Mouse (Mus musculus): Measurements from ENCODE around the gene Zfp189. TPM values are rescaled to one million over a fixed set of nuclear protein-coding genes. Genes with fewer than 3 reads are reported as not detected.
"Not testable (repeated sequence)": the region's sequence is repeated elsewhere in the genome, so short reads cannot be mapped to it uniquely, and the experiment has no call there.

The Zfp189 gene
- total RNA-seq (2017): 5.3 and 6.4 TPM in 2 replicates

- ATAC-seq (ENCODE audit: extremely low read depth, insufficient number of reproducible peaks, low FRiP score, poor library complexity, severe bottlenecking): peak; percentile 99
Observed at GRCm38 (mm10) chr4:49520572-49521340, at the start of gene Zfp189, which contains the start of gene Mrpl50. Gene Zfp189 (plus strand): TSS chr4:49521176. Gene Mrpl50 (minus strand): TSS chr4:49521093.

DNA sequence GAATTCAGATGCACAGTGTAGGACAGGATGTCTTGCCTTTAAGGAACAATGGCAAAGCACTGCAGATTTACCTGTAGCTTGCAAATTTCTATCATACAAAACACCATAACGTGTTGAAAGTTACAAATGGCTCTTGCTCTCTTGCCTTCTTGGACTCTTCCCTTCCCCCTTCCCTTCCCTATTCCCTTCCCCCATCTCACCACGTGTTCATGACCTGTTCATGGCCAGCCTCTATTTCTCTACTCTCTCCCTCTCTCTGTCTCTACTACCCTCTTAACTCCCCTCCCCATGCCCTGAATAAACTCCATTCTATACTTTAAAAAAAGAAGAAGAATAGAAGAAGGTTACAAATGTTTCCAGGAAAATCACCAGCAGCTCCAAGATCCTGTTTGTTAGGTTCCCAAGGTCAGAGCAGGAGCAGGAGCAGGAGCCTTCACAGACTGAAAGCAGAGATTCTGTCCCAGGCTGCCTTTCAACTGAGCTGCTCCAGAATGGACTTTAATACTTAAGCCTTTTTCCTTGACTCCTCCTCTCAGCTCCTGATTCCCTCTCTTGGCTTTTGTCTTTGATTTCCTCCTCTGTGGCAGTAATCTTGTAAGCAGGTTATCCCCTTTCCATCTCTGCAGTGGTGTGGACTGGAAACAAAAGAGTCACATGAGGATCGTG is 47.4 kb upstream of the Zfp189 start, which contains the start of gene Acnat1:
TSS of gene Acnat1 (minus strand) at position 478 of the 666 bp plus-strand sequence.
- ATAC-seq (ENCODE audit: extremely low read depth, insufficient number of reproducible peaks, low FRiP score, poor library complexity, severe bottlenecking): no peak

GRCm38 (mm10) chr4:49474583-49474982 is 46.4 kb upstream of the Zfp189 start:
- ATAC-seq (ENCODE audit: extremely low read depth, insufficient number of reproducible peaks, low FRiP score, poor library complexity, severe bottlenecking): no peak

- ATAC-seq (ENCODE audit: extremely low read depth, insufficient number of reproducible peaks, low FRiP score, poor library complexity, severe bottlenecking): no peak
Observed at GRCm38 (mm10) chr4:49478118-49478877, 42.7 kb upstream of the Zfp189 start.

- ATAC-seq (ENCODE audit: extremely low read depth, insufficient number of reproducible peaks, low FRiP score, poor library complexity, severe bottlenecking): not testable (repeated sequence)
Observed at GRCm38 (mm10) chr4:49479035-49479434, 41.9 kb upstream of the Zfp189 start.

DNA sequence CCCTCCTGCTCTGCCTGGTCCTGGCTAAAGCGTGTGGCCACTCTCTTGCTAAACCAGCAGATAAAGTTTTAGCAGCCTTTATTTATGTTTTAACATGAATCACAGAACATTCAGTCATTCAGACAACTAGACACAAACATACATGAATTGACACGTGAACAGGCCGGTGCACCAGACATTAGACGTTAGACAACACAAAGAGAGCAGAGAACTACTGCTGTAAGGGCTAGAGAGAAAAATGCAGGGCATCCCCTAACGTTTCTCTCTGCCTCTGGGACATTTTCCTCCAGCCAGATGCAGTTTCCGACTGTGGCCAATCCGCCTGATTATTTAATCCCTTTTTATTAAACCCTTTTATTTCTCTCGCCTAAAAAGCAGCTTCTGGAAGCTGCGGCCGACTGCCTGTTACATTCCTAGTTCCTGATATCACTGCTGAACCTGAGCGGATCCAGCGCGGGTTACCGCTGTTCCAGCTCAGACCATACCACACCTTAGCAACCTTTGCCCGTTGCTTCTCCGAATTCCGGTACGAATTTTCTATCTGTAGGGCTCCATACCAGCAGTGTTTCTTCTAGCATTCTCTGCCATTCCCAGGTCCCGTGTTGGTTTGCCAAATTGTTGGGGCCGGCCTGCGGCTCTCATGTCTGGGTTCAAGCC is 40.7 kb upstream of the Zfp189 start:
- ATAC-seq (ENCODE audit: extremely low read depth, insufficient number of reproducible peaks, low FRiP score, poor library complexity, severe bottlenecking): no peak

DNA sequence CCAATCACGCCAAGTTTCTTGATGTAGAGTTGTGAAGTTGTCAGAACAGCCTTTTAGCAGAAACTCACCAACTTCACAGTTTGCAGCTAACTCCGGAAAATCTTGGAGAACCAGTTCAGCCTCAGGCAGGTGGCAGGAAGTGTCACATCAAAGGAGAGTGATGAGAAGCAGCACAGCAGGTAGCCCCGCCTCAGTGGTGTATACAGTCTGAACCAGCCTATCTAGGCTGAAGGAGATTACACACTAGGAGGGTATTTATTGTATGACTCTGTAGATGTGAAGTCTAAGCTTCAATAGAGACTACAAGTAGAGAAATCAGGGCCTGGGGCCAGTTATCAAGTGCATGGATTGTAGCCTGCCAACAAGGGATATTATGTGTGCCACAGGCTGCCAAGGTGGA is 40.1 kb upstream of the Zfp189 start:
- ATAC-seq (ENCODE audit: extremely low read depth, insufficient number of reproducible peaks, low FRiP score, poor library complexity, severe bottlenecking): no peak

GRCm38 (mm10) chr4:49485442-49485841 is 35.5 kb upstream of the Zfp189 start:
- no peak for ATAC-seq (ENCODE audit: extremely low read depth, insufficient number of reproducible peaks, low FRiP score, poor library complexity, severe bottlenecking)

GRCm38 (mm10) chr4:49485934-49486650 is 34.9 kb upstream of the Zfp189 start:
- not testable (repeated sequence) for ATAC-seq (ENCODE audit: extremely low read depth, insufficient number of reproducible peaks, low FRiP score, poor library complexity, severe bottlenecking)

GRCm38 (mm10) chr4:49503563-49503962 is 17.4 kb upstream of the Zfp189 start:
- no peak for ATAC-seq (ENCODE audit: extremely low read depth, insufficient number of reproducible peaks, low FRiP score, poor library complexity, severe bottlenecking)

- no peak for ATAC-seq (ENCODE audit: extremely low read depth, insufficient number of reproducible peaks, low FRiP score, poor library complexity, severe bottlenecking)
Observed at GRCm38 (mm10) chr4:49506386-49506785, 14.6 kb upstream of the Zfp189 start, which contains the start of gene Baat. Gene Baat (minus strand): TSS chr4:49506557.

- ATAC-seq (ENCODE audit: extremely low read depth, insufficient number of reproducible peaks, low FRiP score, poor library complexity, severe bottlenecking): no peak
Observed at GRCm38 (mm10) chr4:49509183-49509582, 11.8 kb upstream of the Zfp189 start.

DNA sequence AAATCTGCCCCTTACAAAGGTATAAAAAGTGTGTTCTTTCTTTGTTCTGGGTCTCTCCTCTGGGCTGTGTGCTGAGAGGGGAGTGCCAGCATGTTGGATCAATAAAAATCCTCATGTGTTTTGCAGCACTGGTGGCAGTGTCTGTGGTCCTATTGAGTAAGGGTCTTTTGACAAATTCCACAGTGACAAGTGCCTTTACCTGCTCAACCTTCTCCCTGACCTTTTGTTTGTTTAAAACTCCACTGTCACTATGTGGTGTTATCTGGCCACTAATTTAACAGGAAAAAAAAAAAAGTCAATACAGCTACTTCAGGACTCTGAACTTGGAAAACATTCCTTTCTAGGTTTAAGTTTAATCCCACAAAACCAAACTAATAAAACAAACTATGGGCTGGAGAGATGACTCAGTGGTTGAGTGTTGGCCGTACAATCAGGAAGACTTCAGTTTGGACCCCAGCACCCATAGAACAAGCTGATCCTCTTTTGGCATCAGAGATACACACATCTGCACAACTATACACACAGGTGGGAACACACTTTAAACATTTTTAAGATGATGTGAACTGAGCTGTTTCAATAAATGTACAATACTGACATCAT is 10.6 kb upstream of the Zfp189 start:
- not testable (repeated sequence) for ATAC-seq (ENCODE audit: extremely low read depth, insufficient number of reproducible peaks, low FRiP score, poor library complexity, severe bottlenecking)

DNA sequence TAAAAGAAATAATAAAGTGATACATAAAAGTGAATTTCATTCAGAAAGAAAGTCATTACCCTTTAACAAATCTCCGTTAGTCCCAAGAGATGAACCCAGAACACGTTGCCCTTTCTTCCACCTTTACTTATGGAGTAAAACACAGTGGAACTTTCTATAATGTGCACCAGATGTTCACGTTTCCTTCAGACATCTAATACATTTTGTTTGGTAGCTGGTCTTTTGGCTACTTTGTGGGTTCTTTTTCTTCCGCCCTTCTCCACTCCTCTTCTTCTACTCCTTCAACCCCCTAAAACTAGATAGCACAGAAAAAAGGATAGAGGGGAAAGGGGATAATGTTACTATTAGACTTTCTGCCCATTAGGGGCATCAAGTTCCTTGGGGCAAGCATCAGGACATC is 8.3 kb upstream of the Zfp189 start:
- no peak for ATAC-seq (ENCODE audit: extremely low read depth, insufficient number of reproducible peaks, low FRiP score, poor library complexity, severe bottlenecking)

- no peak for ATAC-seq (ENCODE audit: extremely low read depth, insufficient number of reproducible peaks, low FRiP score, poor library complexity, severe bottlenecking)
Observed at GRCm38 (mm10) chr4:49514441-49514840, 6.5 kb upstream of the Zfp189 start.

- ATAC-seq (ENCODE audit: extremely low read depth, insufficient number of reproducible peaks, low FRiP score, poor library complexity, severe bottlenecking): no peak
Observed at GRCm38 (mm10) chr4:49519476-49519875, 1.5 kb upstream of the Zfp189 start.

GRCm38 (mm10) chr4:49521346-49521745 is 370 bp downstream of the Zfp189 start:
- ATAC-seq (ENCODE audit: extremely low read depth, insufficient number of reproducible peaks, low FRiP score, poor library complexity, severe bottlenecking): no peak

DNA sequence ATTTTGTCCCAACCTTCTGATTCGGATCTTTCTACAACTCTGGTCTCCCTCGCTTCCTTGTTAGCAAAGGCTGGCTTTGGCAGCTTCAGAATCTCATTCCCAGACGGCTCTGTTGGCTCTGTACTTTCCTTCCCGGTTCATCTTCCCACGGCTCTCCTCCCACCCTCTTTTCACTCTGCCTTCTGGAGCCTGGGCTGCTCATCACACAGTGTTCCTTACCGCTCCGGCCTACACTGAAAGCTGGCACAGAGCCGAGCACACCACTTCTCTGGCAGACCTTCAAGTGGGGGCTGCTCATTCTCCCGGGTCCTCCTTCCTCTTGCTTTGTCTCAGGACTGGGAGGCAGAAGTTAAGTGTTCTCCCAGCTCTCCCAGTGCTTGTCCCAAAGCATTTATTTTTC is 1.6 kb downstream of the Zfp189 start:
- no peak for ATAC-seq (ENCODE audit: extremely low read depth, insufficient number of reproducible peaks, low FRiP score, poor library complexity, severe bottlenecking)

Data from neutrophil, adult 5-6 weeks (primary cell).